Mouse (Mus musculus) limb, embryonic 12.5 days (tissue): ENCODE data around the gene Mdh1b. TPM values are rescaled to one million over a fixed set of nuclear protein-coding genes. Genes with fewer than 3 reads are reported as not detected.
A peak's percentile ranks its signal among the peaks of the same experiment; 100 is the strongest.

Source experiments
- ATAC-seq: fragments of 200-750 bp; cut with Nextera tagmentation; 2 replicates; pipeline ENCODE4 v1.8.0; 2017; ENCODE audit warnings: low read depth, moderate TSS enrichment; ENCODE audit not compliant: insufficient number of reproducible peaks, insufficient read depth, low FRiP score, low TSS enrichment
- H3K27ac ChIP-seq: fragments of 300-500 bp; sonication (generic); 2 replicates; pipeline ENCODE4 v1.5.1; 2016; ENCODE audit warnings: mild to moderate bottlenecking, moderate library complexity
- H3K27me3 ChIP-seq: fragments of 300-500 bp; sonication (generic); 2 replicates; pipeline ENCODE4 v1.6.1; 2016; ENCODE audit warnings: mild to moderate bottlenecking, moderate library complexity
- H3K36me3 ChIP-seq: fragments of 300-500 bp; sonication (generic); 2 replicates; pipeline ENCODE4 v1.6.1; 2016; ENCODE audit warnings: mild to moderate bottlenecking, moderate library complexity
- H3K4me1 ChIP-seq: fragments of 300-500 bp; sonication (generic); replicated peaks from 2 replicates; pipeline ENCODE4 v1.6.1; 2016
- H3K4me2 ChIP-seq: fragments of 300-500 bp; sonication (generic); 2 replicates; pipeline ENCODE4 v1.6.1; 2016; ENCODE audit warnings: mild to moderate bottlenecking, moderate library complexity
- H3K4me3 ChIP-seq: fragments of 300-500 bp; sonication (generic); replicated peaks from 2 replicates; pipeline ENCODE4 v1.5.1; 2016; ENCODE audit warnings: mild to moderate bottlenecking
- H3K9ac ChIP-seq: fragments of 300-500 bp; sonication (generic); replicated peaks from 2 replicates; pipeline ENCODE4 v1.6.1; 2016; ENCODE audit warnings: mild to moderate bottlenecking, moderate library complexity
- H3K9me3 ChIP-seq: fragments of 300-500 bp; sonication (generic); 2 replicates; pipeline ENCODE4 v1.6.1; 2016; ENCODE audit warnings: mild to moderate bottlenecking, moderate library complexity
- WGBS: fragments of 180-500 bp; shearing (Covaris S2); methylation state at CpG from one replicate; pipeline ENCODE4 v1.1.7; 2016; 5-methylcytosine and 5-hydroxymethylcytosine counted together
- polyA plus RNA-seq: library from polyadenylated mRNA; unstranded; fragments of >200 nt; fragmentation: Nextera tagmentation; extraction: Ambion mirVana; gene quantifications from 2 replicates; pipeline ENCODE4 v1.2.1, GENCODE M21; 2016

The Mdh1b gene
- polyA plus RNA-seq, 1 experiment from 2014 or later = not detected

- H3K4me2 ChIP-seq = no peak overlapping the region
- no peaks in the 10 kb centered on the region for H3K36me3 ChIP-seq
- 87% methylated on average over 7 of the region's 7 CpGs for WGBS
- ATAC-seq = no peak
- H3K27me3 ChIP-seq = 0 out of 2 replicates have a peak, but pooled peaks cover 2% of the 10 kb centered on the region
- no peaks in the 10 kb centered on the region for H3K9me3 ChIP-seq
- no peak overlapping the region for H3K27ac ChIP-seq
- no peaks in the 10 kb centered on the region for H3K4me1 ChIP-seq
- H3K4me3 ChIP-seq = no peak overlapping the region
- H3K9ac ChIP-seq = no peak overlapping the region
Measured at GRCm38 (mm10) chr1:63720161-63720560, 10.0 kb downstream of the Mdh1b start.

- Histone ChIP-seq H3K36me3 (no peaks in the 10 kb centered on the region), H3K4me1 (peaks cover 10% of the 10 kb centered on the region), H3K27ac (no peak overlapping the region), H3K9ac (no peak overlapping the region), H3K27me3 (peaks cover 10% of the 10 kb centered on the region; the same call in 1 of the 2 replicates), H3K4me3 (no peak overlapping the region), H3K4me2 (no peak overlapping the region), H3K9me3 (0 out of 2 replicates have a peak, but pooled peaks cover 4% of the 10 kb centered on the region)
- 70% methylated on average over 3 of the region's 3 CpGs for WGBS
- ATAC-seq = no peak
Measured at GRCm38 (mm10) chr1:63708876-63709275, 21.2 kb downstream of the Mdh1b start.

- peak; percentile 85; the same call in 1 of the 2 replicates for ATAC-seq
- 0 out of 2 replicates have a peak, but pooled peaks cover 5% of the 10 kb centered on the region for H3K9me3 ChIP-seq
- no peak overlapping the region for H3K9ac ChIP-seq
- H3K4me1 ChIP-seq = peaks cover 10% of the 10 kb centered on the region
- WGBS = 34% methylated on average over 5 of the region's 5 CpGs
- H3K36me3 ChIP-seq = no peaks in the 10 kb centered on the region
- H3K4me2 ChIP-seq = no peak overlapping the region
- peaks cover 8% of the 10 kb centered on the region for H3K27me3 ChIP-seq
- peak overlapping the region; percentile 30; the same call in 1 of the 2 replicates for H3K27ac ChIP-seq
- no peak overlapping the region for H3K4me3 ChIP-seq
Measured at GRCm38 (mm10) chr1:63705733-63706132, 24.4 kb downstream of the Mdh1b start.

GRCm38 (mm10) chr1:63696861-63697260 lies 33.3 kb downstream of the Mdh1b start:
- no peak overlapping the region for H3K4me2 ChIP-seq
- no peaks in the 10 kb centered on the region for H3K4me1 ChIP-seq
- no peaks in the 10 kb centered on the region for H3K9me3 ChIP-seq
- no peak overlapping the region for H3K9ac ChIP-seq
- H3K27ac ChIP-seq = no peak overlapping the region
- H3K27me3 ChIP-seq = peaks cover 23% of the 10 kb centered on the region; the same call in 1 of the 2 replicates
- no peak for ATAC-seq
- no peak overlapping the region for H3K4me3 ChIP-seq
- no peaks in the 10 kb centered on the region for H3K36me3 ChIP-seq
- 77% methylated on average over 3 of the region's 3 CpGs for WGBS

GRCm38 (mm10) chr1:63686827-63687226 lies 43.3 kb downstream of the Mdh1b start, which contains the start of gene Dytn:
TSS of gene Dytn (minus strand) at chr1:63686927.
- H3K4me2 ChIP-seq = no peak within 1 kb of the TSS
- WGBS = 84% methylated on average over 4 of the region's 4 CpGs
- no peak within 1 kb of the TSS for H3K27ac ChIP-seq
- H3K9ac ChIP-seq = no peak within 1 kb of the TSS
- H3K36me3 ChIP-seq = no peaks in the 10 kb centered on the region
- no peak for ATAC-seq
- no peaks in the 10 kb centered on the region for H3K9me3 ChIP-seq
- no peak within 1 kb of the TSS for H3K4me3 ChIP-seq
- peaks cover 20% of the 10 kb centered on the region for H3K27me3 ChIP-seq
- H3K4me1 ChIP-seq = no peaks in the 10 kb centered on the region; the same call in 1 of the 2 replicates

GRCm38 (mm10) chr1:63675975-63676374 lies 54.1 kb downstream of the Mdh1b start:
- Histone ChIP-seq H3K4me2 (no peak overlapping the region), H3K9ac (no peak overlapping the region), H3K36me3 (no peaks in the 10 kb centered on the region), H3K27me3 (peaks cover 6% of the 10 kb centered on the region), H3K4me3 (no peak overlapping the region), H3K9me3 (no peaks in the 10 kb centered on the region), H3K4me1 (no peaks in the 10 kb centered on the region), H3K27ac (no peak overlapping the region)
- no peak for ATAC-seq
- WGBS = 89% methylated on average over 3 of the region's 3 CpGs

GRCm38 (mm10) chr1:63668852-63669160 lies 61.3 kb downstream of the Mdh1b start:
- H3K36me3 ChIP-seq = no peaks in the 10 kb centered on the region
- H3K4me2 ChIP-seq = no peak overlapping the region
- no peak overlapping the region for H3K9ac ChIP-seq

GRCm38 (mm10) chr1:63667949-63668851 lies 61.9 kb downstream of the Mdh1b start:
- Histone ChIP-seq H3K27ac (no peak overlapping the region), H3K27me3 (peaks cover 31% of the 10 kb centered on the region), H3K36me3 (no peaks in the 10 kb centered on the region), H3K4me2 (no peak overlapping the region), H3K9me3 (no peaks in the 10 kb centered on the region), H3K9ac (0 out of 2 replicates have a peak overlapping the region, but pooled peaks have one; percentile 8), H3K4me3 (no peak overlapping the region), H3K4me1 (0 out of 2 replicates have a peak, but pooled peaks cover 5% of the 10 kb centered on the region)
- ATAC-seq = no peak
- WGBS = 27% methylated on average over 13 of the region's 13 CpGs

More at GRCm38 (mm10) chr1:63668852-63669160, 61.3 kb downstream of the Mdh1b start:
- Histone ChIP-seq H3K4me1 (0 out of 2 replicates have a peak, but pooled peaks cover 5% of the 10 kb centered on the region), H3K27ac (no peak overlapping the region), H3K27me3 (peaks cover 31% of the 10 kb centered on the region), H3K4me3 (no peak overlapping the region), H3K9me3 (no peaks in the 10 kb centered on the region)
- no peak for ATAC-seq
- WGBS = 12% methylated on average over 3 of the region's 3 CpGs

- H3K36me3 ChIP-seq = no peaks in the 10 kb centered on the region
- H3K4me1 ChIP-seq = 0 out of 2 replicates have a peak, but pooled peaks cover 5% of the 10 kb centered on the region
- H3K27me3 ChIP-seq = peaks cover 31% of the 10 kb centered on the region
- no peak overlapping the region for H3K4me2 ChIP-seq
- no peak overlapping the region for H3K9ac ChIP-seq
- no peaks in the 10 kb centered on the region for H3K9me3 ChIP-seq
- 29% methylated on average over 9 of the region's 9 CpGs for WGBS
- ATAC-seq = no peak
- no peak overlapping the region for H3K27ac ChIP-seq
- H3K4me3 ChIP-seq = no peak overlapping the region
Measured at GRCm38 (mm10) chr1:63667201-63667948, 62.7 kb downstream of the Mdh1b start.

GRCm38 (mm10) chr1:63666089-63666488 lies 64.0 kb downstream of the Mdh1b start:
- Histone ChIP-seq H3K4me2 (no peak overlapping the region), H3K4me1 (0 out of 2 replicates have a peak, but pooled peaks cover 5% of the 10 kb centered on the region), H3K27ac (no peak overlapping the region), H3K9ac (no peak overlapping the region), H3K4me3 (no peak overlapping the region), H3K9me3 (no peaks in the 10 kb centered on the region), H3K27me3 (peaks cover 33% of the 10 kb centered on the region), H3K36me3 (no peaks in the 10 kb centered on the region)
- 94% methylated on average over 2 of the region's 2 CpGs for WGBS
- ATAC-seq = no peak

- ATAC-seq = no peak
- no peak overlapping the region for H3K9ac ChIP-seq
- WGBS = 3% methylated on average over 7 of the region's 7 CpGs
Measured at GRCm38 (mm10) chr1:63659591-63659990, 70.5 kb downstream of the Mdh1b start.

More at GRCm38 (mm10) chr1:63659591-63659990, 70.5 kb downstream of the Mdh1b start:
- peaks cover 13% of the 10 kb centered on the region for H3K27me3 ChIP-seq
- H3K36me3 ChIP-seq = no peaks in the 10 kb centered on the region
- H3K4me2 ChIP-seq = no peak overlapping the region
- H3K4me1 ChIP-seq = no peaks in the 10 kb centered on the region
- no peak overlapping the region for H3K27ac ChIP-seq
- no peak overlapping the region for H3K4me3 ChIP-seq
- H3K9me3 ChIP-seq = no peaks in the 10 kb centered on the region
